ENCODE assay signal across 8 mouse cellular contexts in genomic region chr9:101073041-101073986, GRCm38 (mm10). TPM values are rescaled to one million over a fixed set of nuclear protein-coding genes. Genes with fewer than 3 reads are reported as not detected.
A peak's percentile ranks its signal among the peaks of the same experiment; 100 is the strongest.
DNase-seq lines count a peak whose midpoint lies in the region; ATAC-seq and TF ChIP-seq lines count a peak whose summit lies in the region.

No protein-coding gene starts in this region.

- peak overlapping the region; percentile 82 for H3K4me2 ChIP-seq in forebrain, embryonic 15.5 days (replicated peaks)
- peak overlapping the region; percentile 72 for H3K4me2 ChIP-seq in lung, embryonic 14.5 days

- 1% methylated on average over 65 of the region's 65 CpGs for WGBS in forebrain, embryonic 15.5 days
- WGBS in lung, embryonic 14.5 days = 1% methylated on average over 64 of the region's 65 CpGs
- under 1% methylated on average over 60 of the region's 65 CpGs for WGBS in olfactory bulb, adult 2 months
- WGBS in thymus, adult 2 months = under 1% methylated on average over 63 of the region's 65 CpGs

- in situ Hi-C loops in ES-E14 (cut with MboI; ENCODE audit: low sequenced_read_pairs in 2 of 2, unreplicated experiment in 2 of 2) = no loop called here

- peak overlapping the region; percentile 83 for H3K27ac ChIP-seq in ES-E14 (ENCODE audit: insufficient read depth, low read depth, low read length, poor library complexity, severe bottlenecking)
- peak overlapping the region; percentile 100 for H3K27ac ChIP-seq in forebrain, embryonic 15.5 days (replicated peaks)
- H3K27ac ChIP-seq in layer of hippocampus, adult 2 months = peak overlapping the region; percentile 98
- peak overlapping the region; percentile 92 for H3K27ac ChIP-seq in lung, embryonic 14.5 days (ENCODE audit: low read depth)
- H3K27ac ChIP-seq in olfactory bulb, adult 2 months (ENCODE audit: insufficient read depth, low read depth, low read length) = peak overlapping the region; percentile 92
- H3K27ac ChIP-seq in thymus, adult 2 months (ENCODE audit: control insufficient read depth, insufficient read depth, low read length) = peak overlapping the region; percentile 87

- peaks cover 0 to 6% of the 10 kb centered on the region in 2 experiments; a peak in 1 of 4 replicates for H3K4me1 ChIP-seq in ES-E14 (ENCODE audit: control insufficient read depth in 2 of 2, insufficient read depth in 2 of 2, low read length in 2 of 2, poor library complexity in 1 of 2)
- H3K4me1 ChIP-seq in forebrain, embryonic 15.5 days = peaks cover 26% of the 10 kb centered on the region
- peaks cover 6% of the 10 kb centered on the region for H3K4me1 ChIP-seq in lung, embryonic 14.5 days (ENCODE audit: insufficient read depth)
- H3K4me1 ChIP-seq in olfactory bulb, adult 2 months (ENCODE audit: control insufficient read depth, insufficient read depth, low read length) = no peaks in the 10 kb centered on the region
- H3K4me1 ChIP-seq in thymus, adult 2 months (replicated peaks; ENCODE audit: control insufficient read depth, insufficient read depth, low read length) = no peaks in the 10 kb centered on the region

- ATAC-seq in forebrain, embryonic 15.5 days (replicated peaks) = peak; percentile 94
- ATAC-seq in lung, embryonic 14.5 days (ENCODE audit: insufficient read depth) = peak; percentile 93

- no peaks in the 10 kb centered on the region for H3K9me3 ChIP-seq in ES-E14 (ENCODE audit: control insufficient read depth, insufficient read depth, low read depth, low read length)
- no peaks in the 10 kb centered on the region for H3K9me3 ChIP-seq in forebrain, embryonic 15.5 days
- H3K9me3 ChIP-seq in lung, embryonic 14.5 days (ENCODE audit: low read depth, low read length) = no peaks in the 10 kb centered on the region

- H3K9ac ChIP-seq in ES-E14 (ENCODE audit: insufficient read depth, low read depth, low read length, poor library complexity, severe bottlenecking) = peak overlapping the region; percentile 95
- peak overlapping the region; percentile 87 for H3K9ac ChIP-seq in forebrain, embryonic 15.5 days (replicated peaks)
- H3K9ac ChIP-seq in lung, embryonic 14.5 days = peak overlapping the region; percentile 83

- no peaks in the 10 kb centered on the region for H3K27me3 ChIP-seq in forebrain, embryonic 15.5 days
- no peaks in the 10 kb centered on the region for H3K27me3 ChIP-seq in lung, embryonic 14.5 days (ENCODE audit: insufficient read depth, low read length)
- no peaks in the 10 kb centered on the region for H3K27me3 ChIP-seq in thymus, adult 2 months (ENCODE audit: control insufficient read depth, insufficient read depth, low read length)

- no peak for TF ChIP-seq CTCF in layer of hippocampus, adult 2 months (conservative IDR thresholded peaks at IDR 0.05)
- TF ChIP-seq CTCF in lung, embryonic 14.5 days (IDR thresholded peaks at IDR 0.05; ENCODE audit: low read depth) = no peak
- TF ChIP-seq CTCF in olfactory bulb, adult 2 months (IDR thresholded peaks at IDR 0.05; ENCODE audit: insufficient read depth, low read depth, low read length) = no peak
- peak; percentile 53; the same call in 1 of the 2 replicates for TF ChIP-seq CTCF in thymus, adult 2 months (IDR thresholded peaks at IDR 0.05; ENCODE audit: borderline replicate concordance, control insufficient read depth, extremely low read depth, insufficient read depth, low read length, poor library complexity)

- H3K36me3 ChIP-seq in ES-E14 (ENCODE audit: control insufficient read depth, insufficient read depth, low read length, poor library complexity, severe bottlenecking) = no peaks in the 10 kb centered on the region
- H3K36me3 ChIP-seq in forebrain, embryonic 15.5 days = no peaks in the 10 kb centered on the region
- no peaks in the 10 kb centered on the region for H3K36me3 ChIP-seq in lung, embryonic 14.5 days (ENCODE audit: insufficient read depth)
- H3K36me3 ChIP-seq in thymus, adult 2 months (ENCODE audit: control insufficient read depth, insufficient read depth, low read length) = no peaks in the 10 kb centered on the region

- peak; percentile 96 for DNase-seq in ES-E14 (ENCODE audit: low read depth, low spot score)
- peak; percentile 99 for DNase-seq in cerebellum, adult 11-12 months
- peak; percentile 97 to 99 for DNase-seq in heart, postnatal 36 days
- DNase-seq in layer of hippocampus, adult 2 months (ENCODE audit: low spot score in 2 of 2) = peak; percentile 99
- DNase-seq in lung, embryonic 14.5 days = peak; percentile 99
- DNase-seq in thymus, adult 2 months = peak; percentile 98

- intact Hi-C loops in heart, postnatal 36 days (cut with DNase I) = loop anchor here (2.0 to 10.0 kb wide), 3 partner anchors 39 to 529 kb away; partner anchors contain the start of genes Nck1 and Pccb

- TF ChIP-seq POLR2A in olfactory bulb, adult 2 months (IDR thresholded peaks at IDR 0.05; ENCODE audit: insufficient read depth, low read depth, low read length) = no peak; the same call in 1 of the 2 replicates
- peak; percentile 78 for TF ChIP-seq POLR2A in thymus, adult 2 months (IDR thresholded peaks at IDR 0.05; ENCODE audit: control insufficient read depth, extremely low read depth, insufficient read depth, low read length, poor library complexity)

- peak overlapping the region; percentile 93 to 96 for H3K4me3 ChIP-seq in ES-E14 (ENCODE audit: insufficient read depth in 1 of 2, low read depth in 1 of 2, low read length in 2 of 2, poor library complexity in 1 of 2, severe bottlenecking in 1 of 2)
- peak overlapping the region; percentile 93 for H3K4me3 ChIP-seq in forebrain, embryonic 15.5 days
- peak overlapping the region; percentile 65 for H3K4me3 ChIP-seq in layer of hippocampus, adult 2 months
- H3K4me3 ChIP-seq in lung, embryonic 14.5 days (ENCODE audit: low read depth, low read length) = peak overlapping the region; percentile 95
- peak overlapping the region; percentile 73 for H3K4me3 ChIP-seq in olfactory bulb, adult 2 months (ENCODE audit: insufficient read depth, low read depth, low read length)
- peak overlapping the region; percentile 64 for H3K4me3 ChIP-seq in thymus, adult 2 months (ENCODE audit: control insufficient read depth, insufficient read depth, low read length)

TF ChIP-seq in ES-E14, 5 proteins besides CTCF, POLR2A, EP300 and RAD21:
- TF ChIP-seq MAFK (IDR thresholded peaks at IDR 0.05; ENCODE audit: insufficient read depth, low read depth, low read length) (0 out of 2 replicates have a peak, but pooled peaks have one; percentile 3), ZC3H11A (IDR thresholded peaks at IDR 0.05; ENCODE audit: borderline replicate concordance, low read depth, low read length) (no peak), ZNF384 (IDR thresholded peaks at IDR 0.05; ENCODE audit: low read depth, low read length) (no peak), CHD2 (IDR thresholded peaks at IDR 0.05; ENCODE audit: low read depth, low read length) (no peak), HCFC1 (IDR thresholded peaks at IDR 0.05; ENCODE audit: borderline replicate concordance, insufficient read depth, low read length) (no peak)

RNA-seq across cellular contexts. Expression of gene Msl2, which starts 0.6 kb away (rescaled TPM):
- 19.5 and 21.3 TPM in 2 replicates for total RNA-seq in ES-E14 (2012; rRNA removed)
- 6.0 and 6.7 TPM in 2 replicates for polyA plus RNA-seq in forebrain, embryonic 15.5 days (2015; fragmentation: Nextera tagmentation; extraction: Ambion mirVana)
- 10 to 100 TPM; 32.1 to 38.5 TPM for total RNA-seq in heart, postnatal 36 days (2021)
- total RNA-seq in layer of hippocampus, adult 2 months (2021) = 10 to 100 TPM; 67.8 to 68.4 TPM
- polyA plus RNA-seq in lung, embryonic 14.5 days (2014; fragmentation: Nextera tagmentation; extraction: Ambion mirVana) = 7.4 and 8.4 TPM in 2 replicates
- 135 TPM in 1 of 2 replicates, not detected in the other for polyA plus RNA-seq in olfactory bulb, adult 2 months (2012; ENCODE audit: insufficient read depth, insufficient read length, low replicate concordance, missing spikeins)
- 64.0 and 91.7 TPM in 2 replicates for polyA plus RNA-seq in thymus, adult 2 months (2012; rRNA removed)

RNA-seq across cellular contexts. Expression of gene Pccb, which starts 38.6 kb away (rescaled TPM):
- 24.8 and 27.0 TPM in 2 replicates for total RNA-seq in ES-E14 (2012; rRNA removed)
- 21.7 and 22.7 TPM in 2 replicates for polyA plus RNA-seq in forebrain, embryonic 15.5 days (2015; fragmentation: Nextera tagmentation; extraction: Ambion mirVana)
- 100 to 1,000 TPM; 103 to 107 TPM for total RNA-seq in heart, postnatal 36 days (2021)
- 10 to 100 TPM; 43.5 to 45.5 TPM for total RNA-seq in layer of hippocampus, adult 2 months (2021)
- polyA plus RNA-seq in lung, embryonic 14.5 days (2014; fragmentation: Nextera tagmentation; extraction: Ambion mirVana) = 22.3 and 22.4 TPM in 2 replicates
- polyA plus RNA-seq in olfactory bulb, adult 2 months (2012; ENCODE audit: insufficient read depth, insufficient read length, low replicate concordance, missing spikeins) = not detected in 2 replicates
- polyA plus RNA-seq in thymus, adult 2 months (2012; rRNA removed) = 43.4 and 43.8 TPM in 2 replicates

Comparison
In these comparisons a context has a peak if more than half of its experiments do, and no peak if none do; other contexts are left out.
1. Peak in every context shown above with its lines: DNase-seq, ATAC-seq, H3K4me3 ChIP-seq and H3K27ac ChIP-seq.
2. RNA of gene Pccb, which starts 38.6 kb away (polyA plus RNA-seq): 43.4 to 43.8 TPM in thymus, adult 2 months, 21.7 to 22.7 TPM in forebrain, embryonic 15.5 days and 22.3 to 22.4 TPM in lung, embryonic 14.5 days; not detected in olfactory bulb, adult 2 months; every median in the first group is over 10 times any median in the second.